Mouse (Mus musculus) liver, embryonic 11.5 days (tissue): Measurements from ENCODE around the gene Abcc8. TPM values are rescaled to one million over a fixed set of nuclear protein-coding genes. Genes with fewer than 3 reads are reported as not detected.
A peak's percentile ranks its signal among the peaks of the same experiment; 100 is the strongest.

Experiments
- ATAC-seq: fragments of 200-750 bp; cut with Nextera tagmentation; replicated peaks from 2 replicates; pipeline ENCODE4 v1.8.0; 2017; ENCODE audit warnings: moderate number of reproducible peaks, mild to moderate bottlenecking, moderate TSS enrichment, moderate library complexity; ENCODE audit not compliant: low FRiP score
- DNase-seq: peaks from one replicate; pipeline ENCODE4 v3.0.0-alpha.2; 2017; ENCODE audit warnings: low spot score
- H3K27ac ChIP-seq: fragments of 300-500 bp; sonication (generic); 2 replicates; pipeline ENCODE4 v1.5.1; 2014; ENCODE audit warnings: mild to moderate bottlenecking, low read depth, low read length, control low read depth
- H3K27me3 ChIP-seq: fragments of 300-500 bp; sonication (generic); replicated peaks from 2 replicates; pipeline ENCODE4 v1.6.1; 2014; ENCODE audit warnings: low read length, mixed read lengths; ENCODE audit not compliant: control insufficient read depth, insufficient read depth
- H3K36me3 ChIP-seq: fragments of 300-500 bp; sonication (generic); 2 replicates; pipeline ENCODE4 v1.6.1; 2014; ENCODE audit warnings: mild to moderate bottlenecking, low read length, moderate library complexity, mixed read lengths; ENCODE audit not compliant: control insufficient read depth, insufficient read depth
- H3K4me1 ChIP-seq: fragments of 300-500 bp; sonication (generic); replicated peaks from 2 replicates; pipeline ENCODE4 v1.6.1; 2014; ENCODE audit warnings: low read length, mixed read lengths; ENCODE audit not compliant: control insufficient read depth, insufficient read depth
- H3K4me2 ChIP-seq: fragments of 300-500 bp; sonication (generic); 2 replicates; pipeline ENCODE4 v1.6.1; 2014; ENCODE audit warnings: mild to moderate bottlenecking, control low read depth, moderate library complexity
- H3K4me3 ChIP-seq: fragments of 300-500 bp; sonication (generic); 2 replicates; pipeline ENCODE4 v1.5.1; 2014; ENCODE audit warnings: low read depth, low read length, control low read depth
- H3K9ac ChIP-seq: fragments of 300-500 bp; sonication (generic); 2 replicates; pipeline ENCODE4 v1.6.1; 2014; ENCODE audit warnings: low read depth, low read length, control low read depth
- H3K9me3 ChIP-seq: fragments of 300-500 bp; sonication (generic); 2 replicates; pipeline ENCODE4 v1.6.1; 2016; ENCODE audit warnings: low read length, inconsistent platforms, mixed read lengths; ENCODE audit not compliant: control insufficient read depth
- WGBS: fragments of 180-500 bp; shearing (Covaris S2); extraction: QIAGEN DNeasy Blood & Tissue Kit; methylation state at CpG from one replicate; pipeline ENCODE4 v1.1.7; 2014; 5-methylcytosine and 5-hydroxymethylcytosine counted together
- polyA plus RNA-seq: library from polyadenylated mRNA; unstranded; fragments of >200 nt; fragmentation: Nextera tagmentation; extraction: Ambion mirVana; gene quantifications from 2 replicates; pipeline ENCODE4 v1.2.1, GENCODE M21; 2014

Gene Abcc8
- polyA plus RNA-seq, result 0.70 and 0.71 TPM in 2 replicates

DNA sequence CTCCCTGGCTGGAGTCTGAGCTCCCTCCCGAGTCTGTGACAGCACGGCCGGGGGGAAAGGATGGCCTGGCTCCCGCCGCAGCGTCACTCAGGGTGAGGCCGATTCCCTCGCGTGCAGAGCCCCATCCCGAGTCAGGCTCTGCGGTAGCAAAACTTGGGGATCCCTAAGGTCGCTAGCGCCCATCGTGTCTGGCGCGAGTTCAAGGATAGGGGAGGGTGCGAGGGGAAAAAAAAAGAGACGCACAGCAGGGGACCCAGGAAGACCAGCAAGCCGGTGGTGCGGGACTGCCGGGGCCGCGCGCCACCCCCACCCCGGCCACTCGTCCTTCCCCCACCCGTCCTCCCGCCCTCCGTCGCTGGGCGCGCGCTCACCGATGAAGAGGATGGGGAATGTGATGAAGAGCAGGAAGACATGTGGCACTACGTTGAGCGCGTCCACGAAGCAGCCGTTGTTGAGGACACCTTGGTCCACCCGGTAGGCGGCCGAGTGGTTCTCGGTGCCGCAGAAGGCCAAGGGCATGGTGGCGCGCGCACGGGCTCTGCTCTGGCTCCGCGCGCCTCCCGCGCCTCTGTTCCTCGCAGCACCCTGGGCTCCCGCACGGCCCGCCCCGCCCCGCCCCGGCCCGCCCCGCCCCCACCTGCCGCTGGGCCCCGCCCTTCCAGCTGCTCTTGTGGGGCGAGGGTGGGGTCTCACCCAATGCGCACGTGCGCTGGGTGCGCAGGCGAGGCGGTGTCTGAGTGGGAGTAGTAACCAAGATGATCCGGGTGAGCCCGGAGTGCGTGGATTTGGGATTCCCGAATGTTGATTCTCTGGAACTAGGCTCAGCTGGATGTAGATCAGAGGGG, at the start of gene Abcc8:
Gene Abcc8 (minus strand): TSS at position 603 of the 845 bp plus-strand sequence.
- no peaks in the 10 kb centered on the region for H3K9me3 ChIP-seq
- peak within 1 kb of the TSS; percentile 65 for H3K4me2 ChIP-seq
- H3K27me3 ChIP-seq, result peaks cover 39% of the 10 kb centered on the region
- H3K4me1 ChIP-seq, result no peaks in the 10 kb centered on the region
- WGBS, result 2% methylated on average over 74 of the region's 75 CpGs
- H3K4me3 ChIP-seq, result peak within 1 kb of the TSS; percentile 43
- ATAC-seq (no peak; the same call in 1 of the 2 replicates), DNase-seq (no peak)
- no peaks in the 10 kb centered on the region for H3K36me3 ChIP-seq
- no peak within 1 kb of the TSS for H3K27ac ChIP-seq
- H3K9ac ChIP-seq, result no peak within 1 kb of the TSS

DNA sequence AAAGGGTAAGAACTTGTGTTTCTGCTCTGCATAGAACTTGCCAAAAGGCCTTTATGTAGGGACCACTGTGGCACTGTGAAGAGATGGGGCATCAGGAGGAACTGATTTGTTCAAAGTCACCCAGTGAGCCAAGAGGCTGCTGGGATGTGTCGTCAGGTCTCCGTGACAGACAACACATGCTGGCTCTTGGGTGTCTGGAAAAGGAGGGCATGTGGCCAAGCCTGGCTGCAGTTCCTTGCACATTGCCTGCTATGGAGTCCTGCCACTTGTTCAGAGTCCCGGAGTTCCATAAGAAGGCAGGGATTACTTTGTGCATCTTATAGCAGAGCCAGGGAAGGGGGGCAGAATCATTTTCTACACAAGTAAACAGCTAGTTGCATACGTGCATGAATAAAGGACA, 47.1 kb upstream of the Abcc8 start:
- no peak overlapping the region for H3K27ac ChIP-seq
- no peaks in the 10 kb centered on the region for H3K36me3 ChIP-seq
- H3K4me3 ChIP-seq, result no peak overlapping the region
- H3K27me3 ChIP-seq, result no peaks in the 10 kb centered on the region
- no peak overlapping the region for H3K9ac ChIP-seq
- ATAC-seq (no peak), DNase-seq (no peak)
- 73% methylated on average over 4 of the region's 4 CpGs for WGBS
- no peaks in the 10 kb centered on the region for H3K9me3 ChIP-seq
- no peak overlapping the region for H3K4me2 ChIP-seq
- no peaks in the 10 kb centered on the region for H3K4me1 ChIP-seq

DNA sequence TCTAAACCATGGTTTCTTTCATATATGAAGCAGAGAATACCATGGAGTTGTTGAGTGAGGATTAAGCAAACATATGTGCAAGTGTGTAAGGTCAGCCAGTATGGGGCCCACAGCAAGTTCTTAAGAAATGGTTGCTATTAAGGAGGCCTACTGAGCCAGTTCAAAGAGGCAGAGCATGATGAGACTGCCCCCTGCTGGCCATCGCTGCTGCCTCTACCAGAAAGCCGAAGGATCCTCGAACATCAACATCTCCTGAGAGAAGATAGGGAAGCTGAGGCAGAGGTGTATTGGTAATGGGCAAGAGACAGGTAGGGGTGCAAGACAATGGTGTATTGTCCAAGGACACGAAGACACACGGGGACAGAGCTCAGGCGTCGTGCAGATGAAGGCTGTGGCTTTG, 46.4 kb upstream of the Abcc8 start:
- DNase-seq, result peak; percentile 50
- WGBS, result 23% methylated on average over 7 of the region's 7 CpGs
- H3K27me3 ChIP-seq, result no peaks in the 10 kb centered on the region
- H3K36me3 ChIP-seq, result no peaks in the 10 kb centered on the region
- no peak overlapping the region for H3K4me3 ChIP-seq
- ATAC-seq, result no peak
- no peaks in the 10 kb centered on the region for H3K9me3 ChIP-seq
- no peak overlapping the region for H3K4me2 ChIP-seq
- H3K9ac ChIP-seq, result no peak overlapping the region
- H3K27ac ChIP-seq, result no peak overlapping the region
- no peaks in the 10 kb centered on the region for H3K4me1 ChIP-seq

DNA sequence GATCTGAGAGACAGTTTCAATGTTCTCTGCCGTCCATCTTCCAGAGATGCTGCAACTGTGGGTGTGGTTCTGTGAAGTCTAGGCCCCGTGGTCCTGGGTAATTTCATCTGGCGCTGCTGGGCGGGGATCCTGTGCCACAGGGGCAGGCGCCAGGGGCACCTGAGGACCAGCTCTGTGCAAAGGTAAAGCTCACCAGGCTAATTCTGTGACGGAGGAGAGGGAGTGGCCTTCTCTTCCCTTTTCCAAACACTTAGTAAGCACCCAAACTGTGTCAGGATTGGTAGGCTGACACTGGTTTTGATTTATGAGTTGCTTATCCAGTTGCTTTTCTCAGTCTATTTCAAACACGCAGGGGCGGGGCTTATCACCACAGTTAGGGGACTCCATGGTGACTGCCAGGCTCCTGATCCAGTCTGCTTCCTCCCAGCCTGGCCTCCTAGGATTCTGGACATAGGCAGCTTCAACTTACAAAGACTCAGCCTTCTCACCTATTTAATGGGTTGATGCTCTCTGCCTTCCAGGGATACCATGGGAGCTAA, 40.8 kb upstream of the Abcc8 start:
- 64% methylated on average over 8 of the region's 8 CpGs for WGBS

DNA sequence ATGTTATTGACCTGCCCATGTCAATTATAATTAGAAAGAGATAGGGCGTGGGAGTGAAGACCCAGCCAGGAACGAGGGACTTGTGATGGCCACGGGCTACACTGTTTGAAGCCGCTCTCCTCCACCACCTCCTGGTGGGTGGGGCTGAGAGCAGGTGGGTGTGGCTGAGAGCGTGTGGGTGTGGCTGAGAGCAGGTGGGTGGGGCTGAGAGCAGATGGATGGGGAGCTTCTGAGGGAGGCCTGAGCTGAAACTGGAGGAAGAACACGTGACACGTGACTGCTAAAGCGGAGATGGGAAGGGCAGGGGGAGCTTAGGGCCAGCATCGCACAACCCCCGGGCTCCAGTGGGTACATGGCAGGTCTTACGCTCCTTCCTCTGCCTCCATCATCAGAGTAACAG, 38.6 kb upstream of the Abcc8 start:
- Histone ChIP-seq H3K36me3 (no peaks in the 10 kb centered on the region), H3K4me3 (no peak overlapping the region), H3K27ac (no peak overlapping the region), H3K27me3 (no peaks in the 10 kb centered on the region), H3K9ac (no peak overlapping the region), H3K9me3 (no peaks in the 10 kb centered on the region), H3K4me2 (no peak overlapping the region), H3K4me1 (no peaks in the 10 kb centered on the region)
- no peak; the same call in 1 of the 2 replicates for ATAC-seq
- 16% methylated on average over 11 of the region's 11 CpGs for WGBS
- DNase-seq, result peak; percentile 42

More for the DNA sequence above, 40.8 kb upstream of the Abcc8 start:
- Histone ChIP-seq H3K27ac (no peak overlapping the region), H3K9ac (no peak overlapping the region), H3K27me3 (no peaks in the 10 kb centered on the region), H3K36me3 (no peaks in the 10 kb centered on the region), H3K4me3 (no peak overlapping the region), H3K4me1 (no peaks in the 10 kb centered on the region), H3K4me2 (no peak overlapping the region), H3K9me3 (no peaks in the 10 kb centered on the region)
- no peak for ATAC-seq
- DNase-seq, result no peak

DNA sequence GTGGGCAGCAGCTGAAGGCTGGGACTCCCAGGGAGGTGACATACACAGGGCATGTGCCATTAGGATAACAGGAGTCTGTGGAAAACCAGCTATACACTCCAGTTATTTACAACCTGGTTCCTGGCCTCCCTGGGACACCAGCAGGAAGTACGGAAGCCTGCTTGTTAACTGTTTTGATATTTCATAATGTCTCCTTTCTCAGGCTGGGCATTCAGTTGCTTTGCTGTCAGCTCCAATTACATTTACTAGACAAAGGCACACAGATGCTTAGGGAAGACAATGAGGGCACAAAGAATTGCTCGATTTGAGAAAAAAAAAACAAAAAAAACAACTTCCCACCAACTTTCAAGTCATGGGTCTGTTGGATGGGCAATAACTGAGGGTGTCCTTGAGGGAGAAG, 36.6 kb upstream of the Abcc8 start:
- H3K27ac ChIP-seq, result no peak overlapping the region
- ATAC-seq (no peak), DNase-seq (no peak)
- no peaks in the 10 kb centered on the region for H3K4me1 ChIP-seq
- 74% methylated on average over 2 of the region's 2 CpGs for WGBS
- no peak overlapping the region for H3K9ac ChIP-seq
- H3K4me2 ChIP-seq, result no peak overlapping the region
- no peaks in the 10 kb centered on the region for H3K9me3 ChIP-seq
- H3K36me3 ChIP-seq, result no peaks in the 10 kb centered on the region
- H3K27me3 ChIP-seq, result no peaks in the 10 kb centered on the region
- no peak overlapping the region for H3K4me3 ChIP-seq

DNA sequence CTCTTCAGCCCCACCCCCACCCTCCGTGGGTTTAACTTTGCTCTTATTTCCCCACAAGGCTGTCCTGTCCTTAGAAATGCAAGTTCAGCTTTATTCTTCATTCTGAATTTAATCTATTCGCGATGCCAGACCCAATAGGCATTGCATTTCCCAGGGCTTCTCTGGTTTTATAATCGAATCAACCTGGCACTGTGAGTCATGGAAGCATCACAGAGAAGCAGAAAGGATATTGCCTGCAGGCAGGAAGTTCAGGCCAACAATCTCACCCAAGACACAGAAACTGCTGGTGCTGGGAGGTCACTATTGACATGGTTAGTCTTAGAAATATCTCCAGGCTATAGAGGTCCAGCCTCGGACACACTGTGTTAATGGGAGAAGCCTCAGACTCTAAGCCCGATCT, 30.4 kb upstream of the Abcc8 start:
- no peak for ATAC-seq
- Histone ChIP-seq H3K4me3 (no peak overlapping the region), H3K27ac (no peak overlapping the region), H3K9ac (no peak overlapping the region), H3K9me3 (no peaks in the 10 kb centered on the region), H3K4me1 (no peaks in the 10 kb centered on the region), H3K4me2 (no peak overlapping the region), H3K36me3 (no peaks in the 10 kb centered on the region), H3K27me3 (no peaks in the 10 kb centered on the region)
- no peak for DNase-seq
- WGBS, result 72% methylated on average over 6 of the region's 6 CpGs

DNA sequence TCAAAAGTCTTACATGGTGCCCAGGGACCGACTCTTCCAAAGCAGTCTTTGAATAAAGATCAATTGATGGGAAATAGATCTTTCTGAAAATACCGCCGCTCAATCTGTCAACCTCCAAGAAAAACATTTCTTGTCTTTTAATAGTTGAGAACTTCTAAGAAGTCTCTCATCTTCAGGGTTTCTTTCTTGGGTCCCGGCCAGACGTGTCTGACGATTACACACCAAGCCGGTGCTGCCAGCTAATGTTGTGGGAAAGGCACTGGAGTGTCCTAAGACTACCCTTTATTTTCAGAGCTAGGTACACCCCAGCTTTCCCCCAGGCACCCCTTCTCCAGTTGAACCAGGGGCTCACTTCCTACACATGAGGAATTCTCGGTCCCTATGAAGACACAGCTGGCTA, 28.3 kb upstream of the Abcc8 start:
- 87% methylated on average over 8 of the region's 8 CpGs for WGBS
- Histone ChIP-seq H3K36me3 (no peaks in the 10 kb centered on the region), H3K9me3 (no peaks in the 10 kb centered on the region), H3K4me2 (no peak overlapping the region), H3K27ac (no peak overlapping the region), H3K27me3 (no peaks in the 10 kb centered on the region), H3K9ac (no peak overlapping the region), H3K4me1 (no peaks in the 10 kb centered on the region), H3K4me3 (no peak overlapping the region)
- ATAC-seq, result no peak
- DNase-seq, result no peak

DNA sequence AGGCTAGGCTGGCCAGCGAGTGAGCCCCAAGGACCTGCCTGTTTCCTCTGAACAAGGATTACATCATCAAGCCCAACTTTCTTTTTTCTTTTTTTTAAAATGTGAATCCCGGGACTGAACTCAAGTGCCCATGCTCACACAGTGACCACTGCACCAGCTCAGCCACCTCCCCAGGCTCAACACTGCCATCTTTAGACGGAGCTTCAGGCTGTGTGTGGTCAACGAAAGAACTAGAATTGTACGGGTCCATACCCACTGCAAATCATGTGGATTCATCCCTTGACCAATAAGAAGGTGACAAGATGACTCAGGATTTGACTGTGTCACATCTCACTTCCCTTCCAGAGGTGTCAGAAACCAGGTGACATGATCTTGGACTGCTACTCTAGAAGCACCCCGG, 24.9 kb upstream of the Abcc8 start:
- WGBS, result 70% methylated on average over 6 of the region's 6 CpGs
- DNase-seq (no peak), ATAC-seq (no peak)
- Histone ChIP-seq H3K4me3 (no peak overlapping the region), H3K4me2 (no peak overlapping the region), H3K9me3 (no peaks in the 10 kb centered on the region), H3K27me3 (no peaks in the 10 kb centered on the region), H3K27ac (no peak overlapping the region), H3K36me3 (no peaks in the 10 kb centered on the region), H3K4me1 (no peaks in the 10 kb centered on the region), H3K9ac (no peak overlapping the region)
